Mouse (Mus musculus) forebrain, embryonic 11.5 days (tissue): ENCODE data around the gene Pfkl. TPM values are rescaled to one million over a fixed set of nuclear protein-coding genes. Genes with fewer than 3 reads are reported as not detected.
A peak's percentile ranks its signal among the peaks of the same experiment; 100 is the strongest.
"Not testable (repeated sequence)": the region's sequence is repeated elsewhere in the genome, so short reads cannot be mapped to it uniquely, and the experiment has no call there.

ENCODE experiments used
- ATAC-seq: fragments of 200-750 bp; cut with Nextera tagmentation; replicated peaks from 2 replicates; pipeline ENCODE4 v1.8.0; 2017; ENCODE audit warnings: moderate TSS enrichment; ENCODE audit not compliant: low FRiP score
- DNase-seq: peaks from one replicate; pipeline ENCODE4 v3.0.0-alpha.2; 2017; ENCODE audit warnings: low spot score
- H3K27ac ChIP-seq: fragments of 300-500 bp; sonication (generic); 2 replicates; pipeline ENCODE4 v1.5.1; 2014; ENCODE audit warnings: low read depth, low read length
- H3K27me3 ChIP-seq: fragments of 300-500 bp; sonication (generic); 2 replicates; pipeline ENCODE4 v1.6.1; 2014; ENCODE audit warnings: mild to moderate bottlenecking, low read length, mixed read lengths; ENCODE audit not compliant: control insufficient read depth, insufficient read depth
- H3K36me3 ChIP-seq: fragments of 300-500 bp; sonication (generic); 2 replicates; pipeline ENCODE4 v1.6.1; 2014; ENCODE audit warnings: mild to moderate bottlenecking, low read length, moderate library complexity, mixed read lengths; ENCODE audit not compliant: control insufficient read depth, insufficient read depth
- H3K4me1 ChIP-seq: fragments of 300-500 bp; sonication (generic); replicated peaks from 2 replicates; pipeline ENCODE4 v1.6.1; 2014; ENCODE audit warnings: low read length, mixed read lengths; ENCODE audit not compliant: control insufficient read depth, insufficient read depth
- H3K4me2 ChIP-seq: fragments of 300-500 bp; sonication (generic); 2 replicates; pipeline ENCODE4 v1.6.1; 2014; ENCODE audit warnings: low read depth, mild to moderate bottlenecking, low read length, moderate library complexity, mixed read lengths; ENCODE audit not compliant: severe bottlenecking
- H3K4me3 ChIP-seq: fragments of 300-500 bp; sonication (generic); 2 replicates; pipeline ENCODE4 v1.5.1; 2014; ENCODE audit warnings: low read depth, low read length
- H3K9ac ChIP-seq: fragments of 300-500 bp; sonication (generic); 2 replicates; pipeline ENCODE4 v1.6.1; 2014; ENCODE audit warnings: low read length
- H3K9me3 ChIP-seq: fragments of 300-500 bp; sonication (generic); 2 replicates; pipeline ENCODE4 v1.6.1; 2016; ENCODE audit warnings: low read length, mixed read lengths; ENCODE audit not compliant: control insufficient read depth
- WGBS: fragments of 180-500 bp; shearing (Covaris S2); extraction: QIAGEN DNeasy Blood & Tissue Kit; methylation state at CpG from one replicate; pipeline ENCODE4 v1.1.7; 2014; 5-methylcytosine and 5-hydroxymethylcytosine counted together
- polyA plus RNA-seq: library from polyadenylated mRNA; unstranded; fragments of >200 nt; fragmentation: Nextera tagmentation; extraction: Ambion mirVana; gene quantifications from 2 replicates; pipeline ENCODE4 v1.2.1, GENCODE M21; 2014

The Pfkl gene
- polyA plus RNA-seq, 1 experiment from 2014 or later, result 171 TPM

DNA sequence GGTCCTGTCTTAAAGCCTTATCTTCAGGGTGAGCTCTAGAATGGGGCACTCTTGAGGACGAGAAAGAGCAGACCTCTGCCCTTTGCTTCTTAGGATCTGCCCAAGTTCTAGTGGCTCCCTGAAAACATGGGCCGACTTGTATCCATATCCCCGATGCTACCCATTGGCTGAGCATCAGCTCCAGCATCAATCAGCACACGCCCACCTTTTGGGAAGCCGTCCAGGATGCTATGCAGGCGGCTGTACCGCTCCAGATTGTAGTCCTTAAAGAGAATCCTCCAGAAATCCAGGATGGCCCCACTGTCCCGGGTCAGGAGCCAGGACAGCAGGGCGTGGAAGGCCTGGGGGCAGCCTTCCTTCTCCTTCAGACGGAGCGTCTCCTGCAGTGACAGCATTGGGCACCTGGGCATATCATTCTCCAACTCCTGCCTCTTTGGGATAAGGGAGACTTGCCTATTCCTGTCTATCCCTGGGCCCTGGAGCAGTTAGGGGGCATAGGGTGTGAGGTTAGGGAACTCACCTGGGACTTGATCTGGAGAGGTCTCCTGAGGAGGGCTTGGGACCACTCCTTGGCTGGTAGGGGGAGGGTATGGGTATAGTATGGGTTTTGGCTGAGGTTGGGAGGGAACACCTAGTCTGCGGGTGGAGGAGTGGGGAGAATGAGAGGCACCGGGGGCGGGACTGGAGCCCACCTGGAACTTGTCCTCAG is 33.0 kb upstream of the Pfkl start:
- H3K4me1 ChIP-seq, result 0 out of 2 replicates have a peak, but pooled peaks cover 3% of the 10 kb centered on the region
- H3K4me2 ChIP-seq, result peak overlapping the region; percentile 51
- H3K9ac ChIP-seq, result peak overlapping the region; percentile 54
- H3K36me3 ChIP-seq, result no peaks in the 10 kb centered on the region
- no peaks in the 10 kb centered on the region for H3K9me3 ChIP-seq
- ATAC-seq (no peak), DNase-seq (no peak)
- H3K4me3 ChIP-seq, result peak overlapping the region; percentile 21; the same call in 1 of the 2 replicates
- WGBS, result 59% methylated on average over 14 of the region's 14 CpGs
- H3K27ac ChIP-seq, result no peak overlapping the region
- H3K27me3 ChIP-seq, result no peaks in the 10 kb centered on the region

- no peak overlapping the region for H3K4me3 ChIP-seq
- WGBS, result 70% methylated on average over 7 of the region's 7 CpGs
- no peaks in the 10 kb centered on the region for H3K27me3 ChIP-seq
- no peaks in the 10 kb centered on the region for H3K9me3 ChIP-seq
- no peak for ATAC-seq
- H3K9ac ChIP-seq, result no peak overlapping the region
- H3K4me1 ChIP-seq, result 0 out of 2 replicates have a peak, but pooled peaks cover 3% of the 10 kb centered on the region
- no peaks in the 10 kb centered on the region for H3K36me3 ChIP-seq
- no peak for DNase-seq
- no peak overlapping the region for H3K4me2 ChIP-seq
- no peak overlapping the region for H3K27ac ChIP-seq
These were observed 32.2 kb upstream of the Pfkl start for GRCm38 (mm10) chr10:78042096-78042495.

GRCm38 (mm10) chr10:78041647-78042046 is 31.8 kb upstream of the Pfkl start, which contains the start of gene Dnmt3l:
Dnmt3l (plus strand) TSS chr10:78041947.
- Histone ChIP-seq H3K4me1 (0 out of 2 replicates have a peak, but pooled peaks cover 3% of the 10 kb centered on the region), H3K27me3 (no peaks in the 10 kb centered on the region), H3K36me3 (no peaks in the 10 kb centered on the region), H3K9ac (no peak within 1 kb of the TSS), H3K27ac (no peak within 1 kb of the TSS), H3K4me3 (no peak within 1 kb of the TSS), H3K9me3 (no peaks in the 10 kb centered on the region), H3K4me2 (no peak within 1 kb of the TSS)
- DNase-seq (no peak), ATAC-seq (no peak)
- whole genome bisulfite sequencing, result 87% methylated on average over 5 of the region's 5 CpGs

GRCm38 (mm10) chr10:78037139-78037538 is 27.3 kb upstream of the Pfkl start:
- Histone ChIP-seq H3K36me3 (no peaks in the 10 kb centered on the region), H3K27ac (no peak overlapping the region), H3K4me1 (no peaks in the 10 kb centered on the region), H3K27me3 (no peaks in the 10 kb centered on the region), H3K9ac (no peak overlapping the region), H3K4me2 (no peak overlapping the region), H3K9me3 (no peaks in the 10 kb centered on the region), H3K4me3 (no peak overlapping the region)
- DNase-seq (no peak), ATAC-seq (no peak)
- 87% methylated on average over 4 of the region's 4 CpGs for WGBS

DNA sequence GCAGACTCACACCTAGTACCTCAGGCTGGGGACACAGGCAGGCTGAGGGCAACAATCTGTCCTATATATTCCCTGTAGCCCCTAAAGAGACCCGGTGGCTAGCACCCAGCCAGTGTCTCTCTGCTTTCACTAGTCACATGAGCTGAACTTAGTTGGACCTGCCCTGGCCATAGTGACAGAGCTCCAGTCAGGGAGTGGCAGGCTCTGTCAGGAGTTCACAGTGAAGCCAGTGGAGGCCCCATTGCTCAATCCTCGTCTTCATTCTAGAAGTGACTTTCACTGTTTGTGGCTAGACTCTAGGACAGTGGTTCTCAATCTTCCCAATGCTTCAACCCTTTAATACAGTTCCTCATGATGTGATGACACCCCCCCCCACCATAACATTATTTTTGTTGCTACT is 22.1 kb upstream of the Pfkl start:
- ATAC-seq (no peak), DNase-seq (no peak)
- no peak overlapping the region for H3K9ac ChIP-seq
- no peaks in the 10 kb centered on the region for H3K9me3 ChIP-seq
- 72% methylated on average over 2 of the region's 2 CpGs for WGBS
- H3K27ac ChIP-seq, result no peak overlapping the region
- H3K36me3 ChIP-seq, result no peaks in the 10 kb centered on the region
- no peak overlapping the region for H3K4me3 ChIP-seq
- no peaks in the 10 kb centered on the region for H3K27me3 ChIP-seq
- no peak overlapping the region for H3K4me2 ChIP-seq
- H3K4me1 ChIP-seq, result no peaks in the 10 kb centered on the region

DNA sequence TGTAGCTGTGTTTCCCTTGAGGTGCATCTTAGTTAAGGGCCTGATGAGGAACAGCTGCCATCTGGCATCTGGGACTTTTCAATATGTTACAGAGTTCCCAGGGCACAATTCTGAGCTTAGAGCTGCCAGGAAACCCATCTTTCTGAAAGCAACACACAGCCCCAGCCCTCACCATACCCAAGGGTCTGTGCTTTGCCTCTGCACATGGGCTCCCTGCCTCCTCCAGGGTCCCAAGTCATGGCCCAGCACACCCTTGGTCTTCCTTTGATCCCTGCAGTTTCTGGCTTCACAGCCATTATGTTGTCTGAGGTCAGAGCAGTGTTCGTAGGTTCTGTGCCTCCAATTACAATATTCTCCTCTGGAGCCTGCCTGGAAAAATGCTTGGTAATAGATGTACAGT is 19.2 kb upstream of the Pfkl start:
- no peak for DNase-seq
- 76% methylated on average over 1 of the region's 1 CpGs for WGBS
- Histone ChIP-seq H3K4me1 (no peaks in the 10 kb centered on the region), H3K4me2 (no peak overlapping the region), H3K27me3 (no peaks in the 10 kb centered on the region), H3K9ac (no peak overlapping the region), H3K4me3 (no peak overlapping the region), H3K9me3 (no peaks in the 10 kb centered on the region), H3K27ac (no peak overlapping the region), H3K36me3 (no peaks in the 10 kb centered on the region)
- no peak for ATAC-seq

GRCm38 (mm10) chr10:78028129-78028528 is 18.2 kb upstream of the Pfkl start:
- DNase-seq, result peak; percentile 84
- 2% methylated on average over 5 of the region's 5 CpGs for WGBS
- H3K27me3 ChIP-seq, result no peaks in the 10 kb centered on the region
- no peak overlapping the region for H3K9ac ChIP-seq
- H3K9me3 ChIP-seq, result no peaks in the 10 kb centered on the region
- H3K27ac ChIP-seq, result no peak overlapping the region
- H3K4me1 ChIP-seq, result no peaks in the 10 kb centered on the region
- no peak overlapping the region for H3K4me2 ChIP-seq
- peak; percentile 60; the same call in 1 of the 2 replicates for ATAC-seq
- H3K4me3 ChIP-seq, result no peak overlapping the region
- no peaks in the 10 kb centered on the region for H3K36me3 ChIP-seq

DNA sequence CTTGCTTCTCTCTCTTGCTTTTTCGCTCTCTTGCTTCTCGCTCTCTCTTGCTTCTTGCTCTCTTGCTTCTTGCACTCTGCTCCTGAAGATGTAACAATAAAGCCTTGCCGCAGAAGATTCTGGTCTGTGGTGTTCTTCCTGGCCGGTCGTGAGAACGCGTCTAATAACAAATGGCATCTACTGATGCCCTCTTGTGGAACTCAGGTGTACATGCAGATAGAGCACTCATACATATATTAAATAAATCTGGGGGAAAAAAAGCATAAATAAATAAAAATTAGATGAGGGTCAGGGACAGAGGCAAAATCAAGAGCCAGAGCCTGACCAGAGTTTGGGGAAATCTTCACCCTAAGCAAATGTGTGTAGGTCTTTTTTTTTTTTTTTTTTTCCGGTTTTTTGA is 15.6 kb upstream of the Pfkl start:
- not testable (repeated sequence) for H3K36me3 ChIP-seq, DNase-seq, H3K4me1 ChIP-seq, ATAC-seq, H3K27me3 ChIP-seq, H3K27ac ChIP-seq, H3K9me3 ChIP-seq, H3K9ac ChIP-seq, H3K4me3 ChIP-seq, H3K4me2 ChIP-seq
- 74% methylated on average over 6 of the region's 8 CpGs for WGBS

GRCm38 (mm10) chr10:78019984-78020383 is 10.1 kb upstream of the Pfkl start:
- not testable (repeated sequence) for H3K27me3 ChIP-seq, H3K27ac ChIP-seq, H3K9ac ChIP-seq, H3K4me2 ChIP-seq, H3K4me3 ChIP-seq, H3K36me3 ChIP-seq, ATAC-seq, DNase-seq, H3K9me3 ChIP-seq, H3K4me1 ChIP-seq
- WGBS, result over 99% methylated on average over 6 of the region's 11 CpGs
